Mouse (Mus musculus) hindbrain, embryonic 14.5 days (tissue): ENCODE measurements around the gene Sap30l. TPM values are rescaled to one million over a fixed set of nuclear protein-coding genes. Genes with fewer than 3 reads are reported as not detected.

Experiments used
- ATAC-seq: fragments of 200-750 bp; cut with Nextera tagmentation; 2 replicates; pipeline ENCODE4 v1.8.0; 2017; ENCODE audit warnings: moderate number of reproducible peaks, mild to moderate bottlenecking, moderate TSS enrichment, moderate library complexity; ENCODE audit not compliant: low FRiP score
- DNase-seq: peaks from one replicate; pipeline ENCODE4 v3.0.0-alpha.2; 2015; ENCODE audit warnings: low spot score
- H3K27ac ChIP-seq: fragments of 300-500 bp; sonication (generic); 2 replicates; pipeline ENCODE4 v1.5.1; 2014; ENCODE audit warnings: mild to moderate bottlenecking, moderate library complexity
- H3K27me3 ChIP-seq: fragments of 300-500 bp; sonication (generic); 2 replicates; pipeline ENCODE4 v1.6.1; 2014; ENCODE audit warnings: mild to moderate bottlenecking, low read length, mixed read lengths; ENCODE audit not compliant: control insufficient read depth, insufficient read depth
- H3K36me3 ChIP-seq: fragments of 300-500 bp; sonication (generic); replicated peaks from 2 replicates; pipeline ENCODE4 v1.6.1; 2014; ENCODE audit not compliant: control insufficient read depth, insufficient read depth
- H3K4me1 ChIP-seq: fragments of 300-500 bp; sonication (generic); replicated peaks from 2 replicates; pipeline ENCODE4 v1.6.1; 2014; ENCODE audit warnings: antibody characterized with exemption, low read length, mixed read lengths; ENCODE audit not compliant: control insufficient read depth, insufficient read depth
- H3K4me2 ChIP-seq: fragments of 300-500 bp; sonication (generic); replicated peaks from 2 replicates; pipeline ENCODE4 v1.6.1; 2014; ENCODE audit warnings: mild to moderate bottlenecking, moderate library complexity
- H3K4me3 ChIP-seq: fragments of 300-500 bp; sonication (generic); replicated peaks from 2 replicates; pipeline ENCODE4 v1.5.1; 2014; ENCODE audit warnings: mild to moderate bottlenecking, low read length
- H3K9ac ChIP-seq: fragments of 300-500 bp; sonication (generic); 2 replicates; pipeline ENCODE4 v1.6.1; 2014
- H3K9me3 ChIP-seq: fragments of 300-500 bp; sonication (generic); 2 replicates; pipeline ENCODE4 v1.6.1; 2016; ENCODE audit warnings: low read length; ENCODE audit not compliant: control insufficient read depth
- WGBS: fragments of 180-500 bp; shearing (Covaris S2); extraction: QIAGEN DNeasy Blood & Tissue Kit; methylation state at CpG from one replicate; pipeline ENCODE4 v1.1.7; 2014; 5-methylcytosine and 5-hydroxymethylcytosine counted together
- polyA plus RNA-seq: library from polyadenylated mRNA; unstranded; fragments of >200 nt; fragmentation: Nextera tagmentation; extraction: Ambion mirVana; gene quantifications from 2 replicates; pipeline ENCODE4 v1.2.1, GENCODE M21; 2014

The Sap30l gene
- polyA plus RNA-seq, 1 experiment from 2014 or later: 12.6 TPM

GRCm38 (mm10) chr11:57833296-57833977 lies 32.0 kb downstream of the Sap30l start:
- no peak overlapping the region for H3K4me3 ChIP-seq
- WGBS: 2% methylated on average over 30 of the region's 30 CpGs

GRCm38 (mm10) chr11:57834031-57834430 lies 32.6 kb downstream of the Sap30l start:
- Histone ChIP-seq H3K9me3 (no peaks in the 10 kb centered on the region), H3K36me3 (no peaks in the 10 kb centered on the region), H3K4me3 (no peak overlapping the region), H3K27ac (no peak overlapping the region), H3K4me1 (no peaks in the 10 kb centered on the region), H3K9ac (no peak overlapping the region), H3K4me2 (no peak overlapping the region), H3K27me3 (peaks cover 94% of the 10 kb centered on the region)
- DNase-seq: no peak
- ATAC-seq: no peak
- WGBS: 12% methylated on average over 6 of the region's 6 CpGs

More at GRCm38 (mm10) chr11:57833296-57833977, 32.0 kb downstream of the Sap30l start:
- H3K4me1 ChIP-seq: no peaks in the 10 kb centered on the region
- no peak for DNase-seq
- H3K27ac ChIP-seq: no peak overlapping the region
- H3K9me3 ChIP-seq: no peaks in the 10 kb centered on the region
- ATAC-seq: no peak
- H3K9ac ChIP-seq: no peak overlapping the region
- H3K36me3 ChIP-seq: no peaks in the 10 kb centered on the region
- no peak overlapping the region for H3K4me2 ChIP-seq
- peaks cover 94% of the 10 kb centered on the region for H3K27me3 ChIP-seq

- Histone ChIP-seq H3K4me1 (no peaks in the 10 kb centered on the region), H3K27me3 (peaks cover 94% of the 10 kb centered on the region), H3K4me3 (no peak overlapping the region), H3K36me3 (no peaks in the 10 kb centered on the region), H3K9ac (no peak overlapping the region), H3K9me3 (no peaks in the 10 kb centered on the region), H3K4me2 (no peak overlapping the region), H3K27ac (no peak overlapping the region)
- ATAC-seq (no peak), DNase-seq (no peak)
- 4% methylated on average over 2 of the region's 2 CpGs for WGBS
Measured at GRCm38 (mm10) chr11:57835331-57835730, 33.9 kb downstream of the Sap30l start.

DNA sequence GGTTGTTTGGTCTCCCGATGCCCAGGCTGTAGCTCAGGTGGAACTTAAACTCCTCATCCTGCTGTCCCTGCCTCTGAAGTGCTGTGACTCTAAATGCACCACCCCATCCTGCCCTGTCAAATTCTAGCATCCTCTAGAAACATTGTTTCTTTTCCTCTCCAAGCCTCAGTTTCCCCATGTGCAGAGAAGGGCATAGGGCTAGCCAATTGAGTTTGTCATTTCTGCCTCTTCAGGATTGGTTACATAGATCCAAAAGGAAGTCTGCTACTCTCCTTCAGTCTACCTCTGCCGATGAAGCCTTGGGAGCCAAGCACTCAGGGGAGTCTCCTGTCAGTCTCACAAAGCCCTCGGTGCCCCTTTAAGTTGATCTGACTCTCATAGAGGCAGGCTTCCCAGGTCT lies 34.5 kb downstream of the Sap30l start:
- no peak overlapping the region for H3K4me2 ChIP-seq
- H3K9ac ChIP-seq: no peak overlapping the region
- DNase-seq (no peak), ATAC-seq (no peak)
- 14% methylated on average over 3 of the region's 3 CpGs for WGBS
- no peaks in the 10 kb centered on the region for H3K9me3 ChIP-seq
- no peak overlapping the region for H3K4me3 ChIP-seq
- no peak overlapping the region for H3K27ac ChIP-seq
- H3K4me1 ChIP-seq: no peaks in the 10 kb centered on the region
- H3K36me3 ChIP-seq: no peaks in the 10 kb centered on the region
- peaks cover 94% of the 10 kb centered on the region for H3K27me3 ChIP-seq

DNA sequence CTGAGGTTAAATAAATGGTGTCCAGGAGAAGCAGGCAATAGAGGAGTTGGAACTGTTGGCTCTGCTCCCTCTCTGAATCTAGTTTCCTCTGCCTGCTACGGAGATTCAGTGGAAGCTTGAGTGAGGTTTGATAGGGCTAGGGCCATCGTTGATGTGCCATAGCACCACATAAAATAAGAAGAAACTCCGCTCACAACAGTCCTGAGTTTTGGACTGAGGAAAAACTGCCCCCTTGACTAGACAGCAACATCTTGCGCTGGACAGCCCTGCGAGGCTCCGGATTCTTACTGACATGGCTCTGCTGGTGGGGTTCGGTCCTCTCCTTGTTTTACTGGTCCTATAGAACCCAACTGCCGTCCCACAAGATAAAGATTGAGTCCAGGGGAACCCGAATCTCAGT lies 35.0 kb downstream of the Sap30l start:
- H3K9me3 ChIP-seq: no peaks in the 10 kb centered on the region
- no peak overlapping the region for H3K9ac ChIP-seq
- H3K36me3 ChIP-seq: no peaks in the 10 kb centered on the region
- H3K4me2 ChIP-seq: no peak overlapping the region
- peaks cover 95% of the 10 kb centered on the region for H3K27me3 ChIP-seq
- no peak overlapping the region for H3K27ac ChIP-seq
- H3K4me1 ChIP-seq: no peaks in the 10 kb centered on the region
- ATAC-seq (no peak), DNase-seq (no peak)
- no peak overlapping the region for H3K4me3 ChIP-seq
- whole genome bisulfite sequencing: 3% methylated on average over 9 of the region's 9 CpGs

- no peaks in the 10 kb centered on the region for H3K4me1 ChIP-seq
- DNase-seq (no peak), ATAC-seq (no peak)
- H3K27me3 ChIP-seq: peaks cover 95% of the 10 kb centered on the region
- H3K9ac ChIP-seq: no peak overlapping the region
- no peak overlapping the region for H3K4me2 ChIP-seq
- H3K36me3 ChIP-seq: no peaks in the 10 kb centered on the region
- H3K9me3 ChIP-seq: no peaks in the 10 kb centered on the region
- no peak overlapping the region for H3K4me3 ChIP-seq
- WGBS: 1% methylated on average over 38 of the region's 38 CpGs
- H3K27ac ChIP-seq: no peak overlapping the region
Measured at GRCm38 (mm10) chr11:57836872-57837680, 35.6 kb downstream of the Sap30l start.

- H3K4me3 ChIP-seq: no peak overlapping the region
- no peaks in the 10 kb centered on the region for H3K36me3 ChIP-seq
- H3K4me2 ChIP-seq: no peak overlapping the region
- DNase-seq (no peak), ATAC-seq (no peak)
- WGBS: 7% methylated on average over 22 of the region's 22 CpGs
- no peak overlapping the region for H3K9ac ChIP-seq
- peaks cover 95% of the 10 kb centered on the region for H3K27me3 ChIP-seq
- no peaks in the 10 kb centered on the region for H3K9me3 ChIP-seq
- no peaks in the 10 kb centered on the region for H3K4me1 ChIP-seq
- H3K27ac ChIP-seq: no peak overlapping the region
Measured at GRCm38 (mm10) chr11:57837861-57838680, 36.6 kb downstream of the Sap30l start.

- peaks cover 68% of the 10 kb centered on the region for H3K27me3 ChIP-seq
- ATAC-seq: no peak
- no peak overlapping the region for H3K4me3 ChIP-seq
- H3K9me3 ChIP-seq: no peaks in the 10 kb centered on the region
- H3K4me2 ChIP-seq: no peak overlapping the region
- no peak overlapping the region for H3K27ac ChIP-seq
- H3K36me3 ChIP-seq: no peaks in the 10 kb centered on the region
- H3K4me1 ChIP-seq: no peaks in the 10 kb centered on the region
- H3K9ac ChIP-seq: no peak overlapping the region
- 11% methylated on average over 10 of the region's 10 CpGs for WGBS
- DNase-seq: no peak
Measured at GRCm38 (mm10) chr11:57840986-57841385, 39.5 kb downstream of the Sap30l start.

DNA sequence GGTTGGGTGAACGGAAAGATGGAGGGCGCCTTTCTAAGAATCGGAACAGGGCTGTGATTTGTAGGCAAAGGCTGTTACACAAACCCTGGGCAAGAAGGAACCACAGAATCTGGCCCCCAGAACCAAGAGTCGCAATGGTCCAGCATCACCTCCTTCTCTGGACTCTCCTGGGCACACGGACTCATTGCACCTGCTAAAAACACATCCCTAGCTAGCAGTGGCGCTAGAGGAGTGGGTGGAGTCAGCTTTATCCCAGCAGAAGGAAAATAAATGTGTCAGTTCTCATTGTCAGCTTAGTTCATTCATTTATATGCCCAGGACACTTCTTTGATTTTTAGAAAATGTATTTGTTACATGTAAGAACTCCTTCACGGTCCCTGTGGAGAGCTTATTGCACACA lies 40.0 kb downstream of the Sap30l start:
- DNase-seq: no peak
- H3K9ac ChIP-seq: no peak overlapping the region
- H3K27ac ChIP-seq: no peak overlapping the region
- H3K27me3 ChIP-seq: peaks cover 64% of the 10 kb centered on the region
- ATAC-seq: no peak
- no peak overlapping the region for H3K4me2 ChIP-seq
- H3K4me1 ChIP-seq: no peaks in the 10 kb centered on the region
- 26% methylated on average over 7 of the region's 7 CpGs for WGBS
- H3K36me3 ChIP-seq: no peaks in the 10 kb centered on the region
- H3K9me3 ChIP-seq: no peaks in the 10 kb centered on the region
- no peak overlapping the region for H3K4me3 ChIP-seq
